Mouse (Mus musculus): ENCODE measurements around the gene Batf3. TPM values are rescaled to one million over a fixed set of nuclear protein-coding genes. Genes with fewer than 3 reads are reported as not detected.

The Batf3 gene
- total RNA-seq, 2 experiments from 2014 or later: 1.8 to 11.7 TPM

DNA sequence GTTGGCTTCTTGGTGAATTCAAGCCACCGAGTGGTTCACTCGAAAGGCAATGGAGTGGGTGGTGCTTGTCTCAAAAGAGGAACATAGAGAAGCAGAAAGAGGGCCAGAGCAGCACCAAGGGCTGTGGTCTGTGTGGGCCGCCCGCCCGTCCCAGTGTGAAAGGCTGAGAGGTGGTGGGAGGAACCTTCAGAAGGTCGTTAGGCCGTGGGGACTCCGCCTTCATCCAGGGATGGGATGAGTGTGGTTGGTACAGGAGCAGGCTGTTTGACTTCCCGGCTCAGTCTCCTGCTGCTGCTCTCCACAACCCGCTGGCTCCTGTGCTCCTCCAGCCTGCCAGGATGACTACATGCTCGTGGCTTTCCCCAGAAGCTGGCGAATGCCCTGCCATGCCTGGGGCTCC, 12.1 kb upstream of the Batf3 start:
- peak; percentile 90 for ATAC-seq (ENCODE audit: poor library complexity, severe bottlenecking)

DNA sequence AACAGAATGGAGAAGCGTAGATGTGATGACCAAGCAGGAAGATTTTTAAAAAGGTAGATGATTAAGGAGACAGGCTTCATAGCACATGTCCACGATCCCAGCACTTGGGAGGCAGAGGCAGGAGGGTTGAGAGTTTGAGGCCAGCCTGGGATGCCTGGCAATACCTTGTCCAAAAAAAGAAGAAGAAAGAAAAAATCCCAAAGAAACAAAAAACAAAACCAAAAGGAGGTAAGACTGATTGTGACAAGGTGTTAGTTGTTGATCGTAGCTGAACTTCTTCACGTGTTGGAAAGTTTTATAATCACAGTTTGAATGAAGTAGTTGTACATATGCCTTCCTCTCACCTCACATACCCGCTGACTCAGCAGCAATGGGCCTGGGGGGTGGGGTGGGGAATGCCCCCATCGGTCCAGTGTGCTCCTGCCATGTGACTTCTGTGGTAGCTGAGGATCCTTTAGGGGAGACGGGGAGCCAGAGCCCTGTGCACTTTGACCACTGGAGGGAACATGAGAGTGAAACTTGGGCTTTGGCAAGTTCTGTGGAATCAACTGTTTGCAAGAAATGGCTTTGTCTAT, 11.3 kb upstream of the Batf3 start:
- ATAC-seq (ENCODE audit: poor library complexity, severe bottlenecking): no peak; the same call in 1 of the 2 replicates

DNA sequence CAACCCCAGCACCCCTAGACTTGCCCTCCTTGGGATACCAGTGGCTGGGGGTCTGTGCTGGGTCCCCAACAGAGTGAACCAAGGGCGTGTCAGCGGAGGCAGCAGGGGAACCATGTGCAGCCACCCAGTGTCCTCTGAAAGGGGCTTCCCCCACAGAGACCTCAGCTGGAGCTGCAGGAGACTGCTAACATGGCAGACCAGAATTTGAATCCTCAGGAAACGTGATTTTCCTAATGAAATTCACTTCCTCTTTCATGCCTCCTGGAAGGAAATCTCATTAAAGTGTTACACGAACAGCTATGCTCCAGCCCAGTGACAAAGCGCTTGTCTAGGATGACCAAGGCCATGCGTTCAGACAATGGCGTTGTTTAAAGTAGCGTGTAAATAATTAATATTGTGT, 10.7 kb upstream of the Batf3 start:
- no peak for ATAC-seq (ENCODE audit: poor library complexity, severe bottlenecking)

DNA sequence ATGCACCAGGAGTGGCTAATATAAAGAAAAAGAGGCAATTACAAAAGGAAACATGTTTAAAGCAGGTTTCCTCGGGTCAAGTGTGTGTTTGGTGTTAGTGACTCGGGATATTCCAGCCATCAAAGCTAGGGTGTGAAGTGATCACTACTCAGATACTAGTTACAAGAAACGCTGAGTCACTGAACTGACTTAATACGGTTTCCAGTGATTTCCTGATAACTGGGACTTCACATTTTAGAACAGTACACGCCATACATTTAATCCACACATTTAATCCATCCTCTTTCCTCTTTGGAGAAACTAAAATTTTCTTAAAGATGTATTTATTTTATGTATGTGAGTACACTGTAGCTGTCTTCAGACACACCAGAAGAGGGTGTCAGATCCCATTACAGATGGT, 9.7 kb upstream of the Batf3 start:
- ATAC-seq (ENCODE audit: poor library complexity, severe bottlenecking): no peak

DNA sequence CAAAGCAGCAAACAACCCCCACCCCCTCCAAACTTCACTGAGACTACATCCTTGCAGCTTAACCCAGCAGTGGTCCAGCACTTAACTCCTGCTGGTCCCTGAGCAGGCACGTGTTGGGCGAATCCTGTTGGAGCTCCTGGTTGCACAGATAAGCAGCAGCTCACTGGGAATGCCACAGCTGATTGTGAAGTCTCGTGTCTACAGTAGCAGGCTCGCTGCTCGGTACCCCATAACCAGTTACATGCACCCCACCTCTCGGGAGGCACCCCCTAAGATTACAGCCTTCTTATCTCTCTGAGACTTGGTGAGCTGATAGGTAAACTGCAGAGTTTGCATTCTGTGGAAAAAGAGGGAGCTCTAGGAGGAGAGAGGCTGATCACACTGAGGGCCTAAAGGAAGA, 8.3 kb upstream of the Batf3 start:
- no peak for ATAC-seq (ENCODE audit: poor library complexity, severe bottlenecking)

DNA sequence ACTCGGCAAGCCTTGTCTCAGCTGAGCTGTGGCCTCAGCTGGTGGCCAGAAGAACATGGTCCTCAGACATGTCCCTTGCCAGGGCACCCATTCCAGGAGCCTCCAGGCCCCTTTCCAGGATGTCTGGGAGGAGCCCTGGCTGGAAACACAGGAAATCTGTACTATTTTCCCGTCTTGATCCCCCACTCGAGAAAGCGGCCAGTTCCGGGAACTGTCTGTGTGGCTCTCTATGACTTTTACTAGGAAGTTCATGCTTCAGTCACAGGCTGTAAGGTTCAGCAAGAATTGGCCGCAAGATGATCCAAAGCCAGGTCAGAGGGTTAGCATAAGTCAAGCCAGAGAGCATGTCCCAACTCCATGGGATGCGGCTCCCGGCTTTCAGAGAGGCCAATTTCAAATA, 5.6 kb upstream of the Batf3 start:
- ATAC-seq (ENCODE audit: poor library complexity, severe bottlenecking): no peak

DNA sequence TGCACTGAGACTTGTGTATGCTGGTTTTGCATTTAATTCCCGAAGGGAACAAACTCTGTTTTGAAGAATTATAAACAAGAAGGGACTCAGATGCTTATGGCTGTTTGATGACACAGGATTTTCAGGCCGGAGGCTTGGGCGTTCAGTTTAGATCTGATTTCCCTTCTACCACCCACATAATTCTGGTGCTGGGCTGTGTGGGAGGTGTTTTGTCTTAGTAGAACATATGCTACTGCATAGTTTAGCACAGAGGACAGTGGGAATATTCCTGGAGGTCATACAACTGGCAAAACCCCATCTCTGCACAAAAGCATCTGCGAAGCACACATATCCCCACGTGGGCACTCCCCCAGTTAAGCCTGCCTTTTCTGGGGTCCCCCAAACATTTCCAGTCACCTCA, 4.1 kb upstream of the Batf3 start:
- no peak for ATAC-seq (ENCODE audit: poor library complexity, severe bottlenecking)

DNA sequence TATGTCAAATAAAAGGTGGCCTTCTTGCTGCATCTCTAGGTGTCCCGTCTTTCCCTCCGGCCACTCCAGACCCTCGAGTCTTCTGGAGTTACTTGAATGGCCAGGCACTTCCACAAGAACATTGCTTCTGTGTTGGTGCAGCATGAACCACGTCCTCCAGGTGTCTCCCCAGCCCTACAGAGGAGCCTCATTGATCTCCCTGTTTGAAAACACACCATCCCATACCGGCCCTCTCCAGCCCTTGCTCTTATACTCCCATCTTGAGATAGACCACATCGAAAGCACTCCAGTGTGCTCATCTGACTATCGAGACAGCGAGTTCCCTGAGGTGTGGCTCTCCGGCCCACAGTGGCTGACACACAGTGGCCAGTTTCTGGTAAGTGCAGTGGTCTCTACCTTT, 2.6 kb upstream of the Batf3 start:
- peak; percentile 61 for ATAC-seq (ENCODE audit: poor library complexity, severe bottlenecking)

DNA sequence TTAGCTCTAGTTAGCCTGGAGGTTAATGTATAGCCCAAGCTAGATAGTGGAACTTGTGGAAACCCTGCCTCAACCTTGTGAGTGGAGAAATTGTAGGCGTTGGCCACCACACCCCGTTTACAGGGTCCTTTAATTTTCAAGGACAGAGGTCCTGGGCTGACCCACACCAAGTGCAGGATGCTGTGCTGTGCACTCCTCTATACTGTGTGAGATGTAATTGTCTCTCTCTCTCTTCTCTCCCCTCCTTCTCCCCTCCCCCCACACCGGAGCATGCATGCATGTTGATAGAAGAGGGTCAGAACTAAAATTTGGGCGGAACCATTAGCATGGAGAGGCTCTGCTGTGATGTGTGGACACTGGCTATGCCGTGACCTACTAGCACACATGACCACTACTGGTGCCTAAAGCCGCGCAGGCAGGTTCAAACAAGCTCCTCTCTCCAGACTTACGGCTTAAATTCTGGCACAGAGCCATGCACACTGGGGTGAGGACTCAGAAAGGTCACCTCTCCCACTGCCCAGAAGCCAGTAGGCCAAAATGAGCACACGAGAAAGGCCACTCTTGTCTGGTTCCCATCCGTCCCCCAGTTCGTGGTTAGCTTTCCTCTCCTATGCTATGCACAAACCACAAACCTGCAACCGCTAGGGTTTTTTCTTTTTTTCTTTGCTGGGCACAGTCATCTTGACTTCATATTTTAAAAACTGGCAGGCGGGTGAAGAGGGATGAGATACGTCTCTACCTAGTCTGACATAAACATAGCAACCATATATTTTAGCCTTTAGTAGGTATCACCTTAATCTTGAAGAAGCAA, 571 bp upstream of the Batf3 start:
- peak; percentile 28; the same call in 1 of the 2 replicates for ATAC-seq (ENCODE audit: poor library complexity, severe bottlenecking)

DNA sequence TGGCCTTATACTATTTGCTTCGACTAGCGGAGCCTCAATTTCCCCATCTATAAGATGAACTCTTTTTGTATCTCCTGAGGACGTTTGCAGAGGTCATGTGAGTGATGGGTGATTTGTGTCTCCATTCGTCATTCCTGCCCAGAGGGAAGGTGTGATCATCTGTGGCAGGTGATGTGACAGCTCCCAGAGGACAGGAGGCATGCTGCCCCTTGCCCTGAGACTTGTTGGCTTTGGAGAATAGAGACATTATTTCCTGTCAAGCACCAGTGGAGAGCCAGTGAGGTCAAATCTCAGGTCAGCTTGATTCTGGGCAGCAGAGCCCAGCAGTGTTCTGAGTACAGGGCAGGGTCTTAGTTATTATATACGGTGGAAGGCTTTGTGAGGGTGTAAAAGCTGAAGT, 1.5 kb downstream of the Batf3 start:
- no peak for ATAC-seq (ENCODE audit: poor library complexity, severe bottlenecking)

DNA sequence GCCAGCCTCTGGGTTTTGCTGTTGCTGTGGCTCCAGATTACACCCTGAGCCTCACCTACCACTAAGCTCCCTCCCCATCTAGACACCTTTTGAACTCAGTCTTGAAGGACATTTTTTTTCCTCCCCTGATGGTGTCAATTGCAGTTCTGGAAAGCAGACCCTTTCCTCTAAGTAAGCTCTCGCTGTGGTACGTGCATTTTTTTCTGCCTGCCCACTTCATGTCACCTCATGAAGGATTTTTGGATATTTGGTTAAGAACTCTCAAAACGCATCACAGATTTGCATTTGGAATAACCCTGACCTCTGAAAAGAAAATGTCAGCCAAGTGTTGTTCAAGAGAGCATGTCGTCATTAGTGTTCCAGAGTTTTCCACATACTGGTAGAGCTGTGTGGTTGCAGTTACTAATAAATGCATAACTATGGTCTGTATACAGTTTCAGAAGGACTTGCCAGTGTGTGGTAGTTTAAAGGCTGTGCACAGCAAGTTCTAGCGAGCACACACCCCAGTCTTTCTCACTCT, 2.2 kb downstream of the Batf3 start:
- ATAC-seq (ENCODE audit: poor library complexity, severe bottlenecking): no peak

DNA sequence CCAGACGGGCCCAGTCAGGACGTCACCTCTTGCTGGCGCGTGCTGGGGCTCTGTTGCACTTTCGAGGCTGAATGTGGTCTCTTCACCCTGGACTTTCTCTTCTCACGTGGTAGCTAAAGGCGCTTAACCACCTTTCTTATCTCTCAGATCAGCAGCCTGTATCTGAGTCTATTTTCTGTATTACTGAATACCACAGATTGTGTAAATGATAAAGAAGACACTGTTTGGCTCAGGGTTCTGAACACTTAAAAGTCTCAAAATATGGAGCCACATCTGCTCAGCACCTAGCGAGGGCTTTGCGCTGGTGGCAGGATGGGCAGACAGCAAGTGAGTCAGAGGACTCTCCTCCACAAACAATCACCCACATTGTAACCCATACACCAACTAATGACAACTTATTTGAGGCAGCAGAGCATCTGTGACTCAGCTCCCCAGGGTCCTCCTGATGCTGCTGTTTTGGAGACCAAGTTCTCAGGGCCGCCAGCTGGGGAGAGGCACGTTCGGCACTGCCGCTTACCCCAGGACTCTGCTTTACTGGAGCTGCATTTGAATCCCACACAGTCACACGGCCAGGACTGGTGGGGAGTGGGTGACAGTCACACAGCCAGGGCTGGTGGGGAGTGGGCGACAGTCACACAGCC, 5.2 kb downstream of the Batf3 start:
- peak; percentile 29 for ATAC-seq (ENCODE audit: poor library complexity, severe bottlenecking)

DNA sequence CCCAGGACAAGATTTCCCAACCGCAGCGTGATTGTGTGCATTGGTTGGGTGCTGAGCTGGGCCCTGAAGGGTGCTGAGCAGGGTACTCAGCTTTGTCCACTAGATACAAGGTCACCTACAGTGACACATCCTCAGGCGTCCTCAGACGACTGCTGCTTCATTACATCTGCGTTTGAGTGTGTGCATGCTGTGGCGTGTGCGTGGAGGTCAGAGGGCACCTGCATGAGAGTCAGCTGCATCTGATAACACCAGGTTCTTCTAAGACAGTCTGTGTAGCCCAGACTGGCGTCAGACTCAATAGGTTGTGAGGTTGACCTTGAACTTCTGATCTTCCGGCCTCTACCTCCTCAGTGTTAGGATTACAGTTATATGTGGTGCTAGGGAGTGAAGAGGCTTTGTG, 7.6 kb downstream of the Batf3 start:
- ATAC-seq (ENCODE audit: poor library complexity, severe bottlenecking): no peak

DNA sequence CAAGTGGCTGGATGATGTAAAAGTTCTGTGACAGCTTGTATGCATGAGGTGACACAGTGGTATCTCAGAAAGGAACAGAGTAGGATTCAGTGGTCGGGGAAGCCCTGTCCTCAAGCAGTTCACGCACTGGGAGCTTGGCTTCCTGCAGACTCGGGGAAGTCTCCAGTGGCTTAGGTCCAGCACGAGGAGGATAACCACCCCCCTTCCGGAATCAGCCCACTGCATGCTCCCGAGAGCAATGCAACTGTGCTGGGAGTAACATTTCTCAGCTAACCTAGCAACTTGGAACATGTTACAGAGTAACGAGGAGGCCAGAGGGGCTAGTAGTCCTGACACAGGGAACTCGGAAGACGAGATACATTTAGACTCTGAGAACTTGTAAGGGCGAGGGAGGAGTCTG, 9.7 kb downstream of the Batf3 start:
- no peak for ATAC-seq (ENCODE audit: poor library complexity, severe bottlenecking)

DNA sequence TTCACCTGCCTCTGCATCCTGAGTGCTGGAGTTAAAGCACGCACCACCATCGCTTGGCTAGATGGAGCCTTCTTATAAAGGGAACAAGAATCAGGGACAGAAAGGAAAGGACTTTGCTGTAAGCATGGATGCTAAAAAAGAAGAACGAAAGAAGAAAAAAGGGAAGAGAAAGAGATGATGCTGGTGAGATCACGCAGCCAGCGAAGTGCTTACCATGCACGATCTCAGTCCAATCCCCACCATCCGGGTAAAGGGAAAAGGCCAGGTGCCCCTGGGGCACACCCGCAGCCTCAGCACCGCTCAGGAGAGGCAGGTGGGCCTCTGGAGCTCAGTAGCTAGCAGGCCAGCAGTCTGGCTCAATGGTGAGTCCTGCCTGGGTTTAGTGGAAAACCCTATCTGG, 12.3 kb downstream of the Batf3 start:
- ATAC-seq (ENCODE audit: poor library complexity, severe bottlenecking): 0 out of 2 replicates have a peak, but pooled peaks have one; percentile 8

DNA sequence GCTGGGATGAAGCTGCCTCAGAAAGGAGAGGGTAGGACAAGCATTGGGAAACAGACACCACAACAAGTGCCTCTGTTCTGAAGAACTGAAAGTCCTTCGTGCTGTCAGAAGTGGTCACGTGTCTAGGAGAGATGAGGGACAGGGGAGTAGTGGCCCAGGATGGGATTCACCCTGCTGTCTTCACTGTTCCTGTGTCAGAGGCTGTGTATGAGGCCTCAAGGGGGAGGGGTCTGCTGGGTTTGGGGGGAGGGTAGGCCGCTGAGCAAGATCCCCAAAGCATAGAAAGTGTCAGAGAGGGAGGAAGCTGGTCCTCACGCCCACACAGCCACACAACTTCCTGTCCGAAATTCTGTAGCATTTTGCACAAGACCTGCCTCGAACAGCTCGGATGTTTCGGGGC, 13.5 kb downstream of the Batf3 start:
- ATAC-seq (ENCODE audit: poor library complexity, severe bottlenecking): peak; percentile 82

DNA sequence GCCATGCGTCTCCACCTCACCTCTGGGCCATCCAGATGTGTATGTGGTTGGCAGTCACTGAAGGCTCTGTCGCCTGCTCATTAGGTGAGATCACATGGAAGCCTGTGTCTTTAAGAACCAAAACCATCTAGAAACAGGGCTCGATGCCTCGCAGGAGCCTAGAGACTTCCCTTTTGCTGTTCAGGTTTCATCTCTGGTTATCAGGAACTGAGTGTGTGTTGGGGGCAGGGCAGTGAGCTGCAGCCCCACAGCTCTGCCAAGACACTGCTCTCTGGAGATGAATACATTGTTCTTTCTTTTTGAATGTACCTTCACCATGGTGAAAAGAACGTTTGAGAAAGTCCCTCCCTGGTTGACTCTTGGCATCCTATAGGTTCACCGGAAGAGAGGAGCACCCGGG, 17.2 kb downstream of the Batf3 start:
- peak; percentile 65 for ATAC-seq (ENCODE audit: poor library complexity, severe bottlenecking)

DNA sequence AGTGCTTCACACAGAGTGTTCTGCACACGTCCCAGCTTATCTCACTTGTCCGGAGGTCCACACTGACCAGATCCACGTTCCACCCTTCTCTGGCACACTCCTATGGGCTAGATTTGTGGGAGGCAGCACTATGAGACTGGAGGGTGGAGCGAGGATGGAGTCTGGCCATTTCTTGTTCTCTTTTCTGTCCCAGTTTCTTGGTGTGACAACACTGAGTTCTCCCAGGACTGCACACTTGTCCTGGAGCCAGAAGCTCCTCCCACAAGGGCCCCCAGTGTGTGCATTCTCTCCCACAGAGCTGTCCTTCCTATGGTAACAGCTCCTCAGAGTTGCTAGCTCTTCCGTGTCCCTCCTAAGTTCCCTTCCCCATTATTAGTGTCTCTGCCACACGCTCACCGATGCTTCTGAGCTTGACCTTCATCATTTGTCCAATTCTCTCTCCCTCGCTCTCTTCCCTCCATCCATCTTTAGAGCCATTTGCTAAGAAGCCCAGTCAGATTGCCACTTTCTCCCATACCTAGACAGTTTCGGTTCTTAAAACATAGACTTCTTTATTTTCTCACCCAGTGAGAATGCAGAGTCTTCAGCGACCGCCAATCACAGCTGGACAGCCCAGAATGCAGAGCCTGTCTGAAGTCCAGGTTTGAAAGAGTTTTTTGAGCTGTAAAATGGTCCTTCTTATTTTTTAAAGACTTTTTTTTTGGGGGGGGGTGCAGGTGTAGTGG, 18.0 kb downstream of the Batf3 start:
- ATAC-seq (ENCODE audit: poor library complexity, severe bottlenecking): no peak

DNA sequence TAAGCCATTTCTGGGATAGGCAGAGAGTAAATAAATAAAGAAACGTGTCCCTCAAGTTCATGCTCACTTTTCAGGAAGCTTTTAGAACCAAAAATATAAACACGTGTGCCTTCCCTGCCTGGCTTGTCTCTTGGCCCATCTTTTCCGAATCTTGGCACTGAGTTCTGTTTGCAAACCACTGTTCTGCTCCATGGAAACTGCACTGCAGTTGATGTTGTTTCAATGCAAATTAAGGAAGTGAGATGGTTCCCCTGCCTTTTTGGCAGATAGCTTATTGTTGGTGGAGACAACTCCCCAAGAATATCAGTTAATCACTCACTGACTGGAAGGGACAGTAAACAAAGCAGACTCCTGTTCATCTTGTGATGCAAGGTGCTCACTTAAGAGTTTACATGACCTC, 25.1 kb downstream of the Batf3 start:
- peak; percentile 29 for ATAC-seq (ENCODE audit: poor library complexity, severe bottlenecking)

DNA sequence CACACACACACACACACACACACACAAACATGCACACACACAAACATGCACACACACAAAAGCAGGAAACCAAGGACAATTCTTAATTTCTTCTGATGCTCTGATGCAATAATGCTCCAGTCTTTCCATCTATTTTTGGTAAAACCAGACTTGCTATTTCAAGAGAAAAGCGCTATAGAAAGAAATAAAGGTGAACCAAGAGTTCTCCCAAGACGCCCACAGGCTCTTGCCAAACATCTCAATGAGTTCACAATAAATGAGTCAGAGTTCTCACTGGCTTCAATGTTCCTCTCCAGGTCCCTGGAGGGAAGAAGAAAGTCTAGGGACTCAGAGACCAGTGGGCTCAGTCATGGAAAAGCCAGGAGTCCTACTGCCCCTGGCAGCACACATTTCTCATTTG, 26.0 kb downstream of the Batf3 start:
- ATAC-seq (ENCODE audit: poor library complexity, severe bottlenecking): peak; percentile 26; the same call in 1 of the 2 replicates

DNA sequence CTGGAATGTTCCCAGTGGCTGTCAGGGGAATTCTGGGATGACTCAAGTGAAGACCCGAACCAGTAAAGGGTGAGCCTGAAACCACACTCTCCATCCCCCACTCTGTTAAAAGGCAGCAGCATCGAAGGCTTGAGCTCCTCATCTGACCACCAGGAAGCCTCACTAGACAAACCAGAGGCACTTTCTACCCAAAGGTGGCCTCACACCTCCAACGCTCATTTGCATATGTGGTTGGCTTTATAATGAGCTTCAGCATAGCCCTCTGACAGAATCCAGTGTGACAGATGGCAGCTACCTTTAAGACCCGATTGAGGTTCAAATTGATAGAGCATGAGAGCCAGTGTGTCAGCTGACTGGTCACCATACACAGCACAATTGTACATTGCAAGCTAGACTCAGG, 26.6 kb downstream of the Batf3 start:
- no peak for ATAC-seq (ENCODE audit: poor library complexity, severe bottlenecking)
